ENCODE assay signal across 15 mouse cellular contexts in genomic region chr7:134842751-134843150, GRCm38 (mm10).
"Had no signal": no experiment of that assay in that cellular context is flagged by ENCODE, and none has a peak within 500 bp of the region (broad histone marks: within the 10 kb centered on the region; RNA-seq: fewer than 3 reads in every experiment).

No protein-coding gene starts in this region.

- H3K27me3 ChIP-seq: kidney, embryonic 15.5 days; limb, embryonic 15.5 days; liver, embryonic 12.5 days; lung, embryonic 15.5 days; midbrain, embryonic 15.5 days; neural tube, embryonic 13.5 days had no signal

- H3K4me2 ChIP-seq: kidney, embryonic 15.5 days; limb, embryonic 15.5 days; liver, embryonic 12.5 days; lung, embryonic 15.5 days; midbrain, embryonic 11.5 days; midbrain, embryonic 15.5 days; neural tube, embryonic 13.5 days had no signal

- H3K9ac ChIP-seq: kidney, embryonic 15.5 days; limb, embryonic 15.5 days; liver, embryonic 12.5 days; lung, embryonic 15.5 days; midbrain, embryonic 15.5 days; neural tube, embryonic 13.5 days had no signal

- H3K4me1 ChIP-seq: kidney, embryonic 15.5 days; limb, embryonic 15.5 days; liver, embryonic 12.5 days; lung, embryonic 15.5 days; midbrain, embryonic 15.5 days; neural tube, embryonic 13.5 days had no signal

- H3K27ac ChIP-seq: kidney, embryonic 15.5 days; limb, embryonic 15.5 days; liver, embryonic 12.5 days; lung, embryonic 15.5 days; midbrain, embryonic 15.5 days; neural tube, embryonic 13.5 days had no signal

- H3K9me3 ChIP-seq: kidney, embryonic 15.5 days; limb, embryonic 15.5 days; liver, embryonic 12.5 days; lung, embryonic 15.5 days; midbrain, embryonic 15.5 days; neural tube, embryonic 13.5 days had no signal

- DNase-seq: kidney, adult 2 months; kidney, postnatal 14 days; lung, postnatal 36 days; retina, postnatal 1 day; right cerebral cortex, postnatal 4 days; spleen, adult 18-20 months; thymus, adult 18-20 months; thymus, postnatal 14 days had no signal

- H3K4me3 ChIP-seq: kidney, embryonic 15.5 days; limb, embryonic 15.5 days; liver, embryonic 12.5 days; lung, embryonic 15.5 days; midbrain, embryonic 15.5 days; neural tube, embryonic 13.5 days had no signal

- H3K36me3 ChIP-seq: liver, embryonic 12.5 days; lung, embryonic 15.5 days; midbrain, embryonic 15.5 days; neural tube, embryonic 13.5 days had no signal

- ATAC-seq: liver, embryonic 12.5 days; midbrain, embryonic 15.5 days had no signal
